ENCODE assay signal across 8 mouse cellular contexts in the genomic region with DNA sequence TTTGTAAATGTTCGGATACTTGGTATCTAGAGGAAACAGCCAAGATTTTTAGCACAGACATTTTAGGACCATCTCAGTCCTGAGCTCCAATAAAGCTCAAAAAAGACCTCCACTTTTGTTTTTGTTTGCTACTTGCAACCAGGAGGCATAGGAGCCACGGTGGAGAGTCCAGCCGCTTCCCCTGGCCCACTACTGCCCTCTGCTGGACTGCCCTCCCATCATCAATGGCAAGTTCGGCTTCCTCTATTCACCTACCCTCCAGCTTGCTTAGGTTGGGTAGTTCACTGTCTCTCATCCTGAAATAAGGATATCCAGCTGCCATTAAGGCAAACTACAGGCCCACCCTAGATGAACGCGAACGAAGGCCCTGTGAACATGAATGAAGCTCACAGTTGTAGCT. TPM values are rescaled to one million over a fixed set of nuclear protein-coding genes. Genes with fewer than 3 reads are reported as not detected.
DNase-seq lines count a peak whose midpoint lies in the region; ATAC-seq and TF ChIP-seq lines count a peak whose summit lies in the region.
"Had no signal": no experiment of that assay in that cellular context is flagged by ENCODE, and none has a peak within 500 bp of the region (broad histone marks: within the 10 kb centered on the region; RNA-seq: fewer than 3 reads in every experiment).

No protein-coding gene starts in this region.

- H3K4me3 ChIP-seq in midbrain, embryonic 14.5 days (replicated peaks; ENCODE audit: low read depth, low read length): no peak overlapping the region
- no peak overlapping the region for H3K4me3 ChIP-seq in midbrain, embryonic 13.5 days (replicated peaks)
- no peak overlapping the region for H3K4me3 ChIP-seq in cortical plate, adult 2 months (ENCODE audit: insufficient read depth, low read length)
- no peak overlapping the region for H3K4me3 ChIP-seq in hindbrain, postnatal 0 days (ENCODE audit: low read length)
- no peak overlapping the region for H3K4me3 ChIP-seq in lung, embryonic 14.5 days (ENCODE audit: low read depth, low read length)
- H3K4me3 ChIP-seq: heart, embryonic 13.5 days had no signal

- 41% methylated on average over 7 of the region's 7 CpGs for WGBS in midbrain, embryonic 14.5 days
- 42% methylated on average over 7 of the region's 7 CpGs for WGBS in midbrain, embryonic 13.5 days
- 44% methylated on average over 7 of the region's 7 CpGs for WGBS in hindbrain, postnatal 0 days
- WGBS in lung, embryonic 14.5 days: 43% methylated on average over 7 of the region's 7 CpGs

- H3K9ac ChIP-seq in midbrain, embryonic 14.5 days (replicated peaks; ENCODE audit: low read length): no peak overlapping the region
- no peak overlapping the region for H3K9ac ChIP-seq in midbrain, embryonic 13.5 days (replicated peaks)
- no peak overlapping the region for H3K9ac ChIP-seq in hindbrain, postnatal 0 days (replicated peaks; ENCODE audit: low read length)
- no peak overlapping the region for H3K9ac ChIP-seq in lung, embryonic 14.5 days
- H3K9ac ChIP-seq: heart, embryonic 13.5 days had no signal

- H3K27ac ChIP-seq in midbrain, embryonic 14.5 days (replicated peaks; ENCODE audit: low read depth, low read length): no peak overlapping the region
- no peak overlapping the region for H3K27ac ChIP-seq in midbrain, embryonic 13.5 days
- H3K27ac ChIP-seq in cortical plate, adult 2 months (ENCODE audit: insufficient read depth, low read length): no peak overlapping the region
- H3K27ac ChIP-seq in hindbrain, postnatal 0 days: no peak overlapping the region
- H3K27ac ChIP-seq in lung, embryonic 14.5 days (ENCODE audit: low read depth): no peak overlapping the region
- H3K27ac ChIP-seq: heart, embryonic 13.5 days had no signal

- H3K27me3 ChIP-seq in midbrain, embryonic 14.5 days (ENCODE audit: control insufficient read depth, insufficient read depth, low read length): no peaks in the 10 kb centered on the region
- no peaks in the 10 kb centered on the region for H3K27me3 ChIP-seq in midbrain, embryonic 13.5 days
- H3K27me3 ChIP-seq in hindbrain, postnatal 0 days (ENCODE audit: insufficient read depth, low read length): no peaks in the 10 kb centered on the region
- H3K27me3 ChIP-seq in lung, embryonic 14.5 days (ENCODE audit: insufficient read depth, low read length): no peaks in the 10 kb centered on the region
- H3K27me3 ChIP-seq: heart, embryonic 13.5 days had no signal

- no peak for TF ChIP-seq POLR2A in cortical plate, adult 2 months (IDR thresholded peaks at IDR 0.05; ENCODE audit: extremely low read depth, insufficient read depth, low read length)

- peaks cover 55% of the 10 kb centered on the region for H3K36me3 ChIP-seq in midbrain, embryonic 14.5 days (ENCODE audit: control insufficient read depth, insufficient read depth, low read length)
- H3K36me3 ChIP-seq in midbrain, embryonic 13.5 days: peaks cover 48% of the 10 kb centered on the region
- peaks cover 44% of the 10 kb centered on the region for H3K36me3 ChIP-seq in hindbrain, postnatal 0 days (ENCODE audit: insufficient read depth, low read length)
- peaks cover 44% of the 10 kb centered on the region for H3K36me3 ChIP-seq in lung, embryonic 14.5 days (ENCODE audit: insufficient read depth)

- ATAC-seq in midbrain, embryonic 14.5 days (ENCODE audit: low FRiP score, low TSS enrichment): no peak
- no peak for ATAC-seq in midbrain, embryonic 13.5 days
- ATAC-seq in hindbrain, postnatal 0 days: no peak
- ATAC-seq in lung, embryonic 14.5 days (ENCODE audit: insufficient read depth): no peak

- H3K4me2 ChIP-seq in midbrain, embryonic 14.5 days (ENCODE audit: low read length): no peak overlapping the region
- H3K4me2 ChIP-seq in midbrain, embryonic 13.5 days (replicated peaks): no peak overlapping the region
- H3K4me2 ChIP-seq in hindbrain, postnatal 0 days (ENCODE audit: low read depth, low read length): no peak overlapping the region
- no peak overlapping the region for H3K4me2 ChIP-seq in lung, embryonic 14.5 days
- H3K4me2 ChIP-seq: heart, embryonic 13.5 days had no signal

- peaks cover under 1% of the 10 kb centered on the region; the same call in 1 of the 2 replicates for H3K4me1 ChIP-seq in midbrain, embryonic 14.5 days (ENCODE audit: control insufficient read depth, insufficient read depth, low read length)
- peaks cover 6% of the 10 kb centered on the region for H3K4me1 ChIP-seq in midbrain, embryonic 13.5 days (replicated peaks)
- H3K4me1 ChIP-seq in cortical plate, adult 2 months (ENCODE audit: control insufficient read depth, insufficient read depth, low read length): no peaks in the 10 kb centered on the region
- H3K4me1 ChIP-seq in hindbrain, postnatal 0 days (ENCODE audit: insufficient read depth, low read length): no peaks in the 10 kb centered on the region
- 0 out of 2 replicates have a peak, but pooled peaks cover 1% of the 10 kb centered on the region for H3K4me1 ChIP-seq in lung, embryonic 14.5 days (ENCODE audit: insufficient read depth)

- DNase-seq in midbrain, embryonic 14.5 days: peak; percentile 71
- peak; percentile 68 to 91 for DNase-seq in adrenal gland, adult (ENCODE audit: inconsistent age in 2 of 2, low spot score in 1 of 2)
- DNase-seq in hindbrain, postnatal 0 days (ENCODE audit: low spot score): peak; percentile 62
- peak; percentile 73 for DNase-seq in lung, embryonic 14.5 days
- DNase-seq in skeletal muscle tissue, adult 2 months (ENCODE audit: low read depth, low spot score): peak; percentile 64

- no peaks in the 10 kb centered on the region for H3K9me3 ChIP-seq in midbrain, embryonic 14.5 days (ENCODE audit: control insufficient read depth, low read length)
- H3K9me3 ChIP-seq in midbrain, embryonic 13.5 days: no peaks in the 10 kb centered on the region
- no peaks in the 10 kb centered on the region for H3K9me3 ChIP-seq in hindbrain, postnatal 0 days (ENCODE audit: low read length)
- no peaks in the 10 kb centered on the region for H3K9me3 ChIP-seq in lung, embryonic 14.5 days (ENCODE audit: low read depth, low read length)
- H3K9me3 ChIP-seq: heart, embryonic 13.5 days had no signal

- TF ChIP-seq CTCF in cortical plate, adult 2 months (IDR thresholded peaks at IDR 0.05; ENCODE audit: extremely low read depth, insufficient read depth, low read length): peak; percentile 83
- TF ChIP-seq CTCF in hindbrain, postnatal 0 days (IDR thresholded peaks at IDR 0.05; ENCODE audit: low read depth): peak; percentile 87
- peak; percentile 88 for TF ChIP-seq CTCF in lung, embryonic 14.5 days (IDR thresholded peaks at IDR 0.05; ENCODE audit: low read depth)

RNA-seq across cellular contexts. Expression of gene Xpc, which starts 6.4 kb away (rescaled TPM):
- polyA plus RNA-seq in midbrain, embryonic 14.5 days (2014; fragmentation: Nextera tagmentation; extraction: Ambion mirVana): 16.9 and 18.1 TPM in 2 replicates
- polyA plus RNA-seq in midbrain, embryonic 13.5 days (2015; fragmentation: Nextera tagmentation; extraction: Ambion mirVana): 22.9 and 23.9 TPM in 2 replicates
- polyA plus RNA-seq in cortical plate, adult 2 months (2012; rRNA removed): 12.5 and 13.6 TPM in 2 replicates
- total RNA-seq in hindbrain, postnatal 0 days (2014; rRNA removed): 10.8 and 15.9 TPM in 2 replicates
- polyA plus RNA-seq in hindbrain, postnatal 0 days (2015; fragmentation: Nextera tagmentation; extraction: Ambion mirVana): 11.9 and 14.5 TPM in 2 replicates
- polyA plus RNA-seq in lung, embryonic 14.5 days (2014; fragmentation: Nextera tagmentation; extraction: Ambion mirVana): 15.4 and 17.9 TPM in 2 replicates

RNA-seq across cellular contexts. Expression of gene Lsm3, which starts 6.4 kb away (rescaled TPM):
- 174 and 187 TPM in 2 replicates for polyA plus RNA-seq in midbrain, embryonic 14.5 days (2014; fragmentation: Nextera tagmentation; extraction: Ambion mirVana)
- 199 and 201 TPM in 2 replicates for polyA plus RNA-seq in midbrain, embryonic 13.5 days (2015; fragmentation: Nextera tagmentation; extraction: Ambion mirVana)
- polyA plus RNA-seq in cortical plate, adult 2 months (2012; rRNA removed): 56.9 and 60.7 TPM in 2 replicates
- 38.0 and 40.9 TPM in 2 replicates for total RNA-seq in hindbrain, postnatal 0 days (2014; rRNA removed)
- 179 and 184 TPM in 2 replicates for polyA plus RNA-seq in hindbrain, postnatal 0 days (2015; fragmentation: Nextera tagmentation; extraction: Ambion mirVana)
- 325 TPM in 2 replicates for polyA plus RNA-seq in lung, embryonic 14.5 days (2014; fragmentation: Nextera tagmentation; extraction: Ambion mirVana)

RNA-seq across cellular contexts. Expression of gene Tmem43, which starts 35.8 kb away (rescaled TPM):
- 44.3 and 51.8 TPM in 2 replicates for polyA plus RNA-seq in midbrain, embryonic 14.5 days (2014; fragmentation: Nextera tagmentation; extraction: Ambion mirVana)
- 48.4 and 49.4 TPM in 2 replicates for polyA plus RNA-seq in midbrain, embryonic 13.5 days (2015; fragmentation: Nextera tagmentation; extraction: Ambion mirVana)
- polyA plus RNA-seq in cortical plate, adult 2 months (2012; rRNA removed): 30.8 and 33.3 TPM in 2 replicates
- 72.7 and 79.5 TPM in 2 replicates for total RNA-seq in hindbrain, postnatal 0 days (2014; rRNA removed)
- 47.8 and 49.1 TPM in 2 replicates for polyA plus RNA-seq in hindbrain, postnatal 0 days (2015; fragmentation: Nextera tagmentation; extraction: Ambion mirVana)
- 57.6 and 57.9 TPM in 2 replicates for polyA plus RNA-seq in lung, embryonic 14.5 days (2014; fragmentation: Nextera tagmentation; extraction: Ambion mirVana)

RNA-seq across cellular contexts. Expression of gene Chchd4, which starts 36.0 kb away (rescaled TPM):
- polyA plus RNA-seq in midbrain, embryonic 14.5 days (2014; fragmentation: Nextera tagmentation; extraction: Ambion mirVana): 31.6 and 38.9 TPM in 2 replicates
- polyA plus RNA-seq in midbrain, embryonic 13.5 days (2015; fragmentation: Nextera tagmentation; extraction: Ambion mirVana): 28.1 and 28.6 TPM in 2 replicates
- 16.8 and 18.6 TPM in 2 replicates for polyA plus RNA-seq in cortical plate, adult 2 months (2012; rRNA removed)
- total RNA-seq in hindbrain, postnatal 0 days (2014; rRNA removed): 15.0 and 17.3 TPM in 2 replicates
- 31.1 and 32.1 TPM in 2 replicates for polyA plus RNA-seq in hindbrain, postnatal 0 days (2015; fragmentation: Nextera tagmentation; extraction: Ambion mirVana)
- polyA plus RNA-seq in lung, embryonic 14.5 days (2014; fragmentation: Nextera tagmentation; extraction: Ambion mirVana): 28.7 and 32.0 TPM in 2 replicates
